ENCODE assay signal across 8 mouse cellular contexts in the genomic region with DNA sequence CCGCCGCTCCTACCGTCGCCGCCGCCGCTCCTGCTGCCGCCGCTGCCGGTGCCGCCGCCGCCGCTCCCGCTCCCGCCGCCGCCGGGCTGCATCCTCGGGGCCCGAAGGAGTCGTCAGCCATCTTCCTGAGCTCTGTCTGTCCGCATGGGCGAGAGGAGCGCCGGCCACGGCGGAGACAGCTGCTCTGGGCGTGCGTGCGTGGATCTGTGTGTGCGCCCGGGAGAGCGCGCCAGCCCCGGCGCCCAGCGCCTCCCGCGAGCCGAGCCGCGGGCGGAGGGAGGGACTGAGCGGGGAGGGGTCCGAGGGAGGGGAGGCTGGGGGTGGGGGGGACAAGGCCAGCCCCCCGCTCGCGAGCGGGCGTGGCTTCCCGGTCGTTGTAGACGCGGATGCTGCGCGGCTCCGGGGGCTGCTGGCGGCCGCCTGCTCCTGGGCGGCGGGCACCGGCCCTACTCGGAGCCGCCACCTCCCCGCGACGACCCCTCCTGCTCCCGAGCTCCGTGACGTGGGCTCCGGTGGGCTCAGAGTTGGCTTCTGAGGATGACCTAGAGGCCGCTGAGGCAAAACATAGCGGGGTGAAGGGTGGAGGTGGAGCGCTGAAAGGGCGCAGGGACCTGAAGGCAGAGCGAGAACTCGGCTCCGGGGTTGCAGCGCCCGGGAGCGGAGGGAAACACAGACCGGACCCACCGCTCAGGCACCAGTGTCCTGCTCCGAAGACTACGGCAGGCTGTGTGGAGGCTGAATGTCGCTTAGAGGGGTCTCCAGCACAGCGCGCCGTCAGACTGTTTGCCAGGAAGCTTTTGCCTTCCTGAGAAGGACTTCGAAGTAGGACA. TPM values are rescaled to one million over a fixed set of nuclear protein-coding genes. Genes with fewer than 3 reads are reported as not detected.
A peak's percentile ranks its signal among the peaks of the same experiment; 100 is the strongest.
DNase-seq lines count a peak whose midpoint lies in the region; ATAC-seq lines count a peak whose summit lies in the region.

Gene Sobp (minus strand): TSS at position 205 of the 830 bp plus-strand sequence.
Gene 9030612E09Rik (plus strand): TSS at position 379 of the 830 bp plus-strand sequence.

- ATAC-seq in inflammation-experienced regulatory T-cells, adult 6 months: no peak

- peak; percentile 51 to 55 for DNase-seq in adrenal gland, adult 18-20 months (ENCODE audit: low spot score in 2 of 2)
- DNase-seq in cerebellum, adult 9-11 months: peak; percentile 85
- DNase-seq in frontal cortex, postnatal 10 days (ENCODE audit: low spot score in 2 of 2): peak; percentile 68 to 81
- peak; percentile 69 for DNase-seq in heart, postnatal 4 days
- peak; percentile 64 to 88 for DNase-seq in layer of hippocampus, postnatal 25 days (ENCODE audit: extremely low spot score in 1 of 2, low spot score in 1 of 2)
- peak; percentile 39 for DNase-seq in lung, postnatal 10 days
- peak; percentile 88 for DNase-seq in right cerebral cortex, postnatal 25 days

RNA-seq across cellular contexts. Expression of gene Sobp, which starts in this region (rescaled TPM):
- total RNA-seq in adrenal gland, adult 18-20 months (2021): 1 to 10 TPM; 2.4 to 3.9 TPM
- total RNA-seq in heart, postnatal 4 days (2021): 10 to 100 TPM; 12.2 to 13.0 TPM
- 10 to 100 TPM; 79.9 to 91.3 TPM for total RNA-seq in layer of hippocampus, postnatal 25 days (2021)
- polyA plus RNA-seq in inflammation-experienced regulatory T-cells, adult 6 months (2017; shearing (Covaris generic)): not detected

RNA-seq across cellular contexts. Expression of gene 9030612E09Rik, which starts in this region (rescaled TPM):
- under 1 TPM; 0.20 to 0.32 TPM for total RNA-seq in adrenal gland, adult 18-20 months (2021)
- total RNA-seq in heart, postnatal 4 days (2021): 1 to 10 TPM; 1.0 to 1.1 TPM
- 1 to 10 TPM; 1.5 to 1.7 TPM for total RNA-seq in layer of hippocampus, postnatal 25 days (2021)
- not detected for polyA plus RNA-seq in inflammation-experienced regulatory T-cells, adult 6 months (2017; shearing (Covaris generic))

Comparison
In these comparisons a context has a peak if more than half of its experiments do, and no peak if none do; other contexts are left out.
1. RNA of gene Sobp (total RNA-seq): 79.9 to 91.3 TPM in layer of hippocampus, postnatal 25 days; 12.2 to 13.0 TPM in heart, postnatal 4 days and 2.4 to 3.9 TPM in adrenal gland, adult 18-20 months; every median in the first group is over 4 times any median in the second.
2. Peak in every context shown above with its lines, with median percentiles within 50 percentile points of each other: DNase-seq.